Mouse (Mus musculus): ENCODE results near the gene Tpr.

Tpr gene

GRCm38 (mm10) chr1:150392638-150393487, at the start of gene Tpr, which contains the start of gene Odr4:
Gene Tpr, plus strand, starts transcription at chr1:150392838.
Gene Odr4, minus strand, starts transcription at chr1:150393080.
- peak; percentile 99 for DNase-seq (ENCODE audit: extremely low spot score, low spot score)

DNA sequence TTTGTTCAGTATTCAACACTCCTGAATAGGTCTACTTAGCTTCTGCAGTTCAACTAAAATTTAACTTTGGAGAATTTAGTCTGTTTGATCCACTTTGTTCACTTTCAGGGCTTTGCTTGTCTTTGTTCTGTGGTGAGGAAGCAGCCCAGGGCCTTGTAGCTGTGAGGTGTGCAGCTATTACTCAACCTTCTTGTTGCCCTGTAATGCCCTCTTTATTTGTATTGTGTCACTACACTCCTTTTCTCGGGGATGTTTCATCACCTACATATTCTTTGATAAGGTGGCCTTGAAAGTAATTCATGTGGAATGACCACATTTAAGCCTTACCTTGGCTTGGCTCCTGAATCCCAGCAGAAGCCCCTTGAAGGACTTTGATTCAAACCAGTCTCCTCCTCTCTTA, 31.8 kb upstream of the Tpr start:
- DNase-seq (ENCODE audit: extremely low spot score, low spot score): no peak

DNA sequence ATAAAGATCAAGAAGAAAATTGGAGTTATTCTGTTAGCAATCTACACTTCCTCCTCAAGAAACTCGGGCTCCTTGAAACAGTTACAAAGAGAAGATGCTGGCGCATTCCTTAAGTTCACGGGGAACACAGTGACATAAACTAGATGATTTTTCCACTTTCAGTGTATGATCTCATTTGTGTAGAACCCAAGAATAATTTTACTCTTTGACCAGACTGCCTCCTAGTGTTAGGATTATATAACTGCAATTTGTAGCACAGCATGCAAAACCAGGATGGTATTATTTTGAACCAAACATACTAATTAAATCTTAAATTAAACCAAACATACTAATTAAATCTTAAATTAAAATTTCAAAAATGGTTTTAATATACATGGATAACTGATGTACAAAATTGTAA, 19.7 kb upstream of the Tpr start:
- no peak for DNase-seq (ENCODE audit: extremely low spot score, low spot score)

- no peak for DNase-seq (ENCODE audit: extremely low spot score, low spot score)
Observed at GRCm38 (mm10) chr1:150374247-150374646, 18.4 kb upstream of the Tpr start.

DNA sequence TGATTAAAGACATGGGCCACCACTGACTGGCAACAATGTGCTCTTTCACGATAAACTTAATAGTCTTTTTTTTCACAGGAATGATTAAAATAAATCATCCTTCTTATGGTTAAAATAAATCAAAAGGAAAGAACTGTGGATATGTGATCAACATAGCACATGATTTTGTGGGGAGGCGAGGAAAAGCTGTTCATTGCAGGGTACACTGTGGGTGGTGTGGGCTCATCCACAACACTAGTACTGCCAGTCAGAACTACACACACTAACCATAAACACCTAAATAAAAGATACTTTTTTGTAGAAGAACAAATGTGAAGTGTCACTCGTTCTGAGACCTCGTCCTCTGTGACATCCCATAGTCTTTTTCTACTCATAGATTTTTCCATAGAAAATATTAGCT, 8.5 kb upstream of the Tpr start:
- no peak for DNase-seq (ENCODE audit: extremely low spot score, low spot score)

- DNase-seq (ENCODE audit: extremely low spot score, low spot score): no peak
Observed at GRCm38 (mm10) chr1:150387572-150387971, 5.1 kb upstream of the Tpr start.

- no peak for DNase-seq (ENCODE audit: extremely low spot score, low spot score)
Observed at GRCm38 (mm10) chr1:150389390-150390129, 3.1 kb upstream of the Tpr start.

DNA sequence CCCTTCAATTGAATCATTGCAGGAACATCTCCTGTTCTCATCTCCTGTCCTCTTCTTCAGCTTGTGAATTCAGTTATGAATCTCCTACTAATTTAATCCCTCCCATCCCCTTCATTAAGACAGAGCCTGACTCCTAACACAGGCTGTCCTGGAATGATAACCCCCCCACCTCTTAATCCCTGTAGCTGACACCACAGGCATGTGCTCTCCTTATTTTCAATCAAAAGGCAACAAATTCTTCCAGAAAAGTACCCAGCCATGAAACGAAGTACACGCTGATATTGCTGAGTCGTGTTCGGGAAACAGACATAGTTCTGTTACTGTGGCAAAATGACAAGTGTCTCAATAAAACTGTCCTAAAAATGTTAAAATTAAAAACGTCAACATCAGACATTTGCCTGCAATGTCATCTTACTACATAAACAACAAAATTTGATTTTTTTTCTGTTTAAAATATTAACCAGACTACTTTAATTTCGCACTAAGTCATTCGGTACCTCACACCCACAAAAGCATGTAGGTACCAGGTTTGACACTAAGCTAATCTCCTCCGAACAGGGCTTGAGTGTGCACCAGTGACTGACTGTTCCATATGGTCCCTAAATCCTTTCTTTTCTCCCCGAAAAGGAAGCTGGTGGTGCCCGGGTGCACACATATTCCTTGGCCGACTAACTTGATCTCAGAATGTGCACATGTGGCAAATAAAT, 554 bp upstream of the Tpr start:
- no peak for DNase-seq (ENCODE audit: extremely low spot score, low spot score)

- no peak for DNase-seq (ENCODE audit: extremely low spot score, low spot score)
Observed at GRCm38 (mm10) chr1:150393488-150393852, 832 bp downstream of the Tpr start.

DNA sequence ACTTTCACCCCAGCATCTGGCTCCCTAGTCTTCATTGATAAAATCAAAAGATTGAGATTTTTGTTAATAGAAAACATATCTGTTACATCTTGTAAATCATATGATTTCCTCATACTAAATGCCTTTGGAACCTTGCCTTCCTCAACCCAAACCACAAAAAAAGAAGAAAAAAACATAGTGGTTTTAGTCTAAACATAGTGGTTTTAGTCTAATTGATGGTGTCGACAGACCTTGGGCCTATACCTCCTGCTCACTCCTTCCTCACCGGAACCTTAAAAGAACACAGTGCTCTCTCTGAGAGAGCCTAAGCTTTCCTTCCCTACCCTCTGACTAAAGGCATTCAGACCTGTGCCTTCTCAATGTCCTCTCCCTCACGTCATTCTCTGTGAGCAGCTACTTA, 3.4 kb downstream of the Tpr start:
- no peak for DNase-seq (ENCODE audit: extremely low spot score, low spot score)

DNA sequence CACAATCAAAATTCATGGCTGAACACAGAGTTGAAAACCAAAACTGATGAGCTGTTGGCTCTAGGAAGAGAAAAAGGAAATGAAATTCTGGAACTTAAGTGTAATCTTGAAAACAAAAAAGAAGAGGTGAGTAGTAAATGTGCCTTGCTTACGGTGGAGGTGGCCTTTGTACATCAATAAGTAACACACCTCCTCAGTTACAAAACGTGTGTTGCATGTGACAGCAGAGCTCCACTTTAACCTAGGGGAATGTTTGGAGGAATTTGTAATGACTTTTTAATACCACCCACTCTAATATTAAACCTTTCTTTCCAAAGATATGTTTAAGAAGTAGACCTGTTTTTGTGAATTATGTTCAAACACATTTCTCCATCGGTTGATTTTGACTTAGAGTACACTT, 11.3 kb downstream of the Tpr start:
- DNase-seq (ENCODE audit: extremely low spot score, low spot score): no peak

GRCm38 (mm10) chr1:150404555-150404954, 11.9 kb downstream of the Tpr start:
- no peak for DNase-seq (ENCODE audit: extremely low spot score, low spot score)

DNA sequence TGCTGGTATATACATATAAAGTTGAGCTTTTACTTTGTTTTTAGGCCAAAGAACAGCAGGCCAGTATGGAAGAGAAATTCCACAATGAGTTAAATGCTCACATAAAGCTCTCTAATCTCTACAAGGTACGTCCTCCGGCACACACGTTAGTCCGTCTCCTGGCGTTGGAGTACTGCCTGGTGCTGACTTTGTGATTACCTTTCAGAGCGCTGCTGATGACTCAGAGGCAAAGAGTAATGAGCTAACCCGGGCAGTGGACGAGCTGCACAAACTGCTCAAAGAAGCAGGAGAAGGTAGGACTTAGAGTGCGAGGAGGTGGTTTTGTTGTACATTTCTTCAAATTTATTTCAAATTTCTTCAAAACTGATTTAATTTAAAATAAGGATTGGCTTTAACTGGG, 14.6 kb downstream of the Tpr start:
- no peak for DNase-seq (ENCODE audit: extremely low spot score, low spot score)

GRCm38 (mm10) chr1:150409996-150410395, 17.4 kb downstream of the Tpr start:
- no peak for DNase-seq (ENCODE audit: extremely low spot score, low spot score)

- DNase-seq (ENCODE audit: extremely low spot score, low spot score): no peak
Observed at GRCm38 (mm10) chr1:150416006-150416405, 23.4 kb downstream of the Tpr start.

DNA sequence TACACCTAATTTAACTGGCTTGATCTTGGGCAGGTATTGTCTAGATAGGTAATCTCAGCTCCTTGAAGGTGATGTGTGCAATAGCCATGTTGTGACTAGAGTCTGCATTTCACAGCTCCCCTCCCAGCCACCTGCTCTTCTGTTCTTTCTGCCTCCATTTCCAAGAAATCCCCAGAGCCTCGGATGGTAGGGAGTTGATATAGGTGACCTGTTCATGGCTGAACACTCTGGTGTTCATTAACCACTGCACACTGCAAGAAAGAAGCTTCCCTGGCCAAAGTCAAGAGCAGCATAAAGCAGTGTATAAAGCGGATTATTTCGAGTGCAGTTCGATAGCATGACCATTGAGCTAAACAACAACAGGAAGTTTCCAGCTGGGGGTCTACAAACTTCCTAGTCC, 25.8 kb downstream of the Tpr start:
- DNase-seq (ENCODE audit: extremely low spot score, low spot score): no peak

- no peak for DNase-seq (ENCODE audit: extremely low spot score, low spot score)
Observed at GRCm38 (mm10) chr1:150425665-150426064, 33.0 kb downstream of the Tpr start.

GRCm38 (mm10) chr1:150426216-150426615, 33.6 kb downstream of the Tpr start:
- DNase-seq (ENCODE audit: extremely low spot score, low spot score): no peak

DNA sequence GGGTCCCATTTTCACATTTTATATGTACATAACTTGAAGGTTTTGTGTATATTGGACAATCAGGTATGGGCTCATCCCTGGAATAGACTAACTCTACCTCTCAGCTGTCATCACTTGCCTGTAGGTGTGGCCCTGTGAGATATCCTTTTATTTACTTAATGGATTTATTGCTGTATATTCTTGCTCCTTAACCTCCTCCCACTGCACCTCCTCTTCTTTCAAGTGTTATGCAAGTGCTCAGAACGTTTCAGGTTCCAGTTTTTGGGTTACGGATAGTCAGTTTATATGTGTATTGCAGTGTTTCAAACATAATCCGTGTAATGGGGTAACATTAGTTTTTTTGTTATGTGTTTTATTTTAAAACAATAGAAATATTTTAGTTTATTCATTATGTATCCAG, 46.0 kb downstream of the Tpr start:
- DNase-seq (ENCODE audit: extremely low spot score, low spot score): no peak

GRCm38 (mm10) chr1:150441731-150442130, 49.1 kb downstream of the Tpr start:
- no peak for DNase-seq (ENCODE audit: extremely low spot score, low spot score)

- DNase-seq (ENCODE audit: extremely low spot score, low spot score): no peak
Observed at GRCm38 (mm10) chr1:150458977-150459376, 66.3 kb downstream of the Tpr start.

DNA sequence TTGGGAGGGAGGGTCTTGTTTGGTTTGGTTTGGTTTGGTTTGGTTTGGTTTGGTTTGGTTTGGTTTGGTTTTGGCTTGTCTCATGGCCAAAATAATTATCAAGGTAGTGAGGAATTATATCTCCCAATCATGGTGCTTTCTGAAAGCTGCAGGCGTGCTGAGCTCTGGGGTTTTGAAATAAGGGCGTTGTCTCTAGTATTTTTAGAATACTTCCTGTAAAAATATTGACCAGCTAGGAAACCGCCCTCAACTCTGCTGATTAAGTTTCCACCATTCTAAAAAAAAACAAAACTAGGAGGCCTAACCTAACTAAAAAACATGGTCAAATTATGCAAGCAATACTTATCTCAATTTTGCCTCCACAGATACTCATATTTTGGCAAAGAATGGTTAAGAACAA, 67.0 kb downstream of the Tpr start:
- no peak for DNase-seq (ENCODE audit: extremely low spot score, low spot score)
